Mouse (Mus musculus) liver, postnatal 0 days (tissue): Measurements from ENCODE around the gene Arhgef38. TPM values are rescaled to one million over a fixed set of nuclear protein-coding genes. Genes with fewer than 3 reads are reported as not detected.

Source experiments
- ATAC-seq: fragments of 200-750 bp; cut with Nextera tagmentation; 2 replicates; pipeline ENCODE4 v1.8.0; 2017; ENCODE audit warnings: mild to moderate bottlenecking, moderate library complexity
- DNase-seq: peaks from one replicate; pipeline ENCODE4 v3.0.0-alpha.2; 2016
- H3K27ac ChIP-seq: fragments of 300-500 bp; sonication (generic); 2 replicates; pipeline ENCODE4 v1.5.1; 2014; ENCODE audit warnings: antibody characterized with exemption, moderate library complexity, mild to moderate bottlenecking, low read depth
- H3K27me3 ChIP-seq: fragments of 300-500 bp; sonication (generic); 2 replicates; pipeline ENCODE4 v1.6.1; 2014; ENCODE audit warnings: low read length, control low read depth, mixed read lengths; ENCODE audit not compliant: insufficient read depth
- H3K36me3 ChIP-seq: fragments of 300-500 bp; sonication (generic); replicated peaks from 2 replicates; pipeline ENCODE4 v1.6.1; 2014; ENCODE audit warnings: mild to moderate bottlenecking, control low read depth, low read length, moderate library complexity, mixed read lengths; ENCODE audit not compliant: insufficient read depth
- H3K4me1 ChIP-seq: fragments of 300-500 bp; sonication (generic); 2 replicates; pipeline ENCODE4 v1.6.1; 2014; ENCODE audit warnings: antibody characterized with exemption, mild to moderate bottlenecking, control low read depth; ENCODE audit not compliant: insufficient read depth
- H3K4me2 ChIP-seq: fragments of 300-500 bp; sonication (generic); 2 replicates; pipeline ENCODE4 v1.6.1; 2014; ENCODE audit warnings: low read depth, mild to moderate bottlenecking, low read length, moderate library complexity, mixed read lengths
- H3K4me3 ChIP-seq: fragments of 300-500 bp; sonication (generic); 2 replicates; pipeline ENCODE4 v1.5.1; 2014; ENCODE audit warnings: low read depth, low read length
- H3K9ac ChIP-seq: fragments of 300-500 bp; sonication (generic); replicated peaks from 2 replicates; pipeline ENCODE4 v1.6.1; 2014; ENCODE audit warnings: mild to moderate bottlenecking, moderate library complexity
- H3K9me3 ChIP-seq: fragments of 300-500 bp; sonication (generic); 2 replicates; pipeline ENCODE4 v1.6.1; 2016; ENCODE audit warnings: mild to moderate bottlenecking, control low read depth, low read length, mixed read lengths
- CTCF ChIP-seq: sonication (generic); IDR thresholded peaks from 2 replicates; pipeline ENCODE4 v1.5.1; 2016; ENCODE audit warnings: antibody characterized with exemption, low read depth
- EP300 ChIP-seq: IDR thresholded peaks from 2 replicates; pipeline ENCODE4 v1.6.1; 2016; ENCODE audit warnings: antibody characterized with exemption, low read depth, mild to moderate bottlenecking
- WGBS: fragments of 180-500 bp; shearing (Covaris S2); extraction: QIAGEN DNeasy Blood & Tissue Kit; methylation state at CpG from one replicate; pipeline ENCODE4 v1.1.7; 2014; ENCODE audit not compliant: insufficient replicate concordance; 5-methylcytosine and 5-hydroxymethylcytosine counted together
- polyA plus RNA-seq: library from polyadenylated mRNA; unstranded; fragments of >200 nt; fragmentation: Nextera tagmentation; extraction: Ambion mirVana; gene quantifications from 2 replicates; pipeline ENCODE4 v1.2.1, GENCODE M21; 2015

Gene Arhgef38
- polyA plus RNA-seq, 1 experiment from 2014 or later, result 0.04 TPM

- Histone ChIP-seq H3K4me2 (no peak overlapping the region), H3K9me3 (no peaks in the 10 kb centered on the region), H3K27ac (no peak overlapping the region), H3K4me3 (no peak overlapping the region), H3K27me3 (no peaks in the 10 kb centered on the region), H3K9ac (no peak overlapping the region), H3K4me1 (no peaks in the 10 kb centered on the region), H3K36me3 (peaks cover 6% of the 10 kb centered on the region)
- TF ChIP-seq CTCF (no peak), EP300 (no peak)
- 65% methylated on average over 10 of the region's 10 CpGs for WGBS
- ATAC-seq, result no peak
- no peak for DNase-seq
These were observed 159.2 kb downstream of the Arhgef38 start for GRCm38 (mm10) chr3:133075560-133075959.

Other genes starting within 250 kb of the Arhgef38 start
- gene Ints12, start 143.1 kb downstream of the Arhgef38 start, polyA plus RNA-seq, result 7.9 and 9.0 TPM in 2 replicates
- 1.4 and 1.6 TPM in 2 replicates for gene Gstcd, start 142.9 kb downstream of the Arhgef38 start, polyA plus RNA-seq
- 52.2 and 54.2 TPM in 2 replicates for gene Ppa2, start 75.2 kb upstream of the Arhgef38 start, polyA plus RNA-seq